Mouse (Mus musculus): ENCODE results near the gene Car10. TPM values are rescaled to one million over a fixed set of nuclear protein-coding genes. Genes with fewer than 3 reads are reported as not detected.

Gene Car10
- polyA plus RNA-seq, 1 experiment from 2014 or later = 0.29 TPM

GRCm38 (mm10) chr11:93100606-93101005 lies 2.8 kb downstream of the Car10 start:
- Histone ChIP-seq H3K36me3 (ENCODE audit: control insufficient read depth, insufficient read depth, low read length) (no peaks in the 10 kb centered on the region), H3K9ac (replicated peaks; ENCODE audit: low read depth, low read length) (no peak overlapping the region), H3K27ac (ENCODE audit: low read length) (no peak overlapping the region), H3K9me3 (ENCODE audit: control insufficient read depth, low read depth, low read length) (no peaks in the 10 kb centered on the region), H3K27me3 (ENCODE audit: control insufficient read depth, insufficient read depth, low read length) (peaks cover 32% of the 10 kb centered on the region), H3K4me1 (ENCODE audit: control insufficient read depth, insufficient read depth, low read length) (peaks cover 6% of the 10 kb centered on the region; the same call in 1 of the 2 replicates), H3K4me2 (replicated peaks; ENCODE audit: low read depth, low read length) (no peak overlapping the region), H3K4me3 (ENCODE audit: low read depth, low read length) (no peak overlapping the region)
- no peak for ATAC-seq (ENCODE audit: insufficient number of reproducible peaks, insufficient read depth, low FRiP score, low read depth)
- WGBS = 2% methylated on average over 6 of the region's 6 CpGs

GRCm38 (mm10) chr11:93101106-93101505 lies 3.3 kb downstream of the Car10 start:
- 5% methylated on average over 2 of the region's 2 CpGs for WGBS

GRCm38 (mm10) chr11:93102321-93102720 lies 4.5 kb downstream of the Car10 start:
- H3K9me3 ChIP-seq (ENCODE audit: control insufficient read depth, low read depth, low read length) = no peaks in the 10 kb centered on the region
- H3K36me3 ChIP-seq (ENCODE audit: control insufficient read depth, insufficient read depth, low read length) = no peaks in the 10 kb centered on the region
- no peak overlapping the region for H3K4me2 ChIP-seq (replicated peaks; ENCODE audit: low read depth, low read length)
- no peak overlapping the region for H3K27ac ChIP-seq (ENCODE audit: low read length)
- no peak overlapping the region for H3K9ac ChIP-seq (replicated peaks; ENCODE audit: low read depth, low read length)
- H3K4me1 ChIP-seq (ENCODE audit: control insufficient read depth, insufficient read depth, low read length) = peaks cover 6% of the 10 kb centered on the region; the same call in 1 of the 2 replicates
- WGBS = 75% methylated on average over 9 of the region's 9 CpGs
- ATAC-seq (ENCODE audit: insufficient number of reproducible peaks, insufficient read depth, low FRiP score, low read depth) = no peak
- H3K27me3 ChIP-seq (ENCODE audit: control insufficient read depth, insufficient read depth, low read length) = peaks cover 30% of the 10 kb centered on the region
- no peak overlapping the region for H3K4me3 ChIP-seq (ENCODE audit: low read depth, low read length)

More at GRCm38 (mm10) chr11:93101106-93101505, 3.3 kb downstream of the Car10 start:
- Histone ChIP-seq H3K9me3 (ENCODE audit: control insufficient read depth, low read depth, low read length) (no peaks in the 10 kb centered on the region), H3K4me1 (ENCODE audit: control insufficient read depth, insufficient read depth, low read length) (peaks cover 6% of the 10 kb centered on the region; the same call in 1 of the 2 replicates), H3K36me3 (ENCODE audit: control insufficient read depth, insufficient read depth, low read length) (no peaks in the 10 kb centered on the region), H3K4me3 (ENCODE audit: low read depth, low read length) (no peak overlapping the region), H3K27me3 (ENCODE audit: control insufficient read depth, insufficient read depth, low read length) (peaks cover 32% of the 10 kb centered on the region), H3K27ac (ENCODE audit: low read length) (no peak overlapping the region), H3K4me2 (replicated peaks; ENCODE audit: low read depth, low read length) (no peak overlapping the region), H3K9ac (replicated peaks; ENCODE audit: low read depth, low read length) (no peak overlapping the region)
- ATAC-seq (ENCODE audit: insufficient number of reproducible peaks, insufficient read depth, low FRiP score, low read depth) = no peak

GRCm38 (mm10) chr11:93103101-93103815 lies 5.4 kb downstream of the Car10 start:
- Histone ChIP-seq H3K4me2 (replicated peaks; ENCODE audit: low read depth, low read length) (no peak overlapping the region), H3K4me3 (ENCODE audit: low read depth, low read length) (no peak overlapping the region), H3K36me3 (ENCODE audit: control insufficient read depth, insufficient read depth, low read length) (no peaks in the 10 kb centered on the region), H3K27me3 (ENCODE audit: control insufficient read depth, insufficient read depth, low read length) (peaks cover 21% of the 10 kb centered on the region), H3K27ac (ENCODE audit: low read length) (no peak overlapping the region), H3K9ac (replicated peaks; ENCODE audit: low read depth, low read length) (no peak overlapping the region), H3K4me1 (ENCODE audit: control insufficient read depth, insufficient read depth, low read length) (peaks cover 6% of the 10 kb centered on the region; the same call in 1 of the 2 replicates), H3K9me3 (ENCODE audit: control insufficient read depth, low read depth, low read length) (no peaks in the 10 kb centered on the region)
- ATAC-seq (ENCODE audit: insufficient number of reproducible peaks, insufficient read depth, low FRiP score, low read depth) = no peak
- WGBS = 49% methylated on average over 3 of the region's 3 CpGs

GRCm38 (mm10) chr11:93109451-93109850 lies 11.6 kb downstream of the Car10 start:
- WGBS = 65% methylated on average over 1 of the region's 1 CpGs
- Histone ChIP-seq H3K4me1 (ENCODE audit: control insufficient read depth, insufficient read depth, low read length) (no peaks in the 10 kb centered on the region), H3K27ac (ENCODE audit: low read length) (no peak overlapping the region), H3K27me3 (ENCODE audit: control insufficient read depth, insufficient read depth, low read length) (no peaks in the 10 kb centered on the region), H3K9me3 (ENCODE audit: control insufficient read depth, low read depth, low read length) (no peaks in the 10 kb centered on the region), H3K4me3 (ENCODE audit: low read depth, low read length) (no peak overlapping the region), H3K9ac (replicated peaks; ENCODE audit: low read depth, low read length) (no peak overlapping the region), H3K4me2 (replicated peaks; ENCODE audit: low read depth, low read length) (no peak overlapping the region), H3K36me3 (ENCODE audit: control insufficient read depth, insufficient read depth, low read length) (no peaks in the 10 kb centered on the region)
- no peak for ATAC-seq (ENCODE audit: insufficient number of reproducible peaks, insufficient read depth, low FRiP score, low read depth)

GRCm38 (mm10) chr11:93120766-93121415 lies 23.1 kb downstream of the Car10 start:
- no peaks in the 10 kb centered on the region for H3K9me3 ChIP-seq (ENCODE audit: control insufficient read depth, low read depth, low read length)

GRCm38 (mm10) chr11:93123691-93124090 lies 25.9 kb downstream of the Car10 start:
- no peak overlapping the region for H3K4me3 ChIP-seq (ENCODE audit: low read depth, low read length)
- no peaks in the 10 kb centered on the region for H3K9me3 ChIP-seq (ENCODE audit: control insufficient read depth, low read depth, low read length)
- H3K4me1 ChIP-seq (ENCODE audit: control insufficient read depth, insufficient read depth, low read length) = no peaks in the 10 kb centered on the region
- no peak overlapping the region for H3K4me2 ChIP-seq (replicated peaks; ENCODE audit: low read depth, low read length)
- H3K27me3 ChIP-seq (ENCODE audit: control insufficient read depth, insufficient read depth, low read length) = no peaks in the 10 kb centered on the region
- ATAC-seq (ENCODE audit: insufficient number of reproducible peaks, insufficient read depth, low FRiP score, low read depth) = no peak
- H3K9ac ChIP-seq (replicated peaks; ENCODE audit: low read depth, low read length) = no peak overlapping the region
- no peak overlapping the region for H3K27ac ChIP-seq (ENCODE audit: low read length)
- H3K36me3 ChIP-seq (ENCODE audit: control insufficient read depth, insufficient read depth, low read length) = no peaks in the 10 kb centered on the region
- WGBS = 78% methylated on average over 4 of the region's 4 CpGs

More at GRCm38 (mm10) chr11:93120766-93121415, 23.1 kb downstream of the Car10 start:
- WGBS = 61% methylated on average over 10 of the region's 10 CpGs
- H3K9ac ChIP-seq (replicated peaks; ENCODE audit: low read depth, low read length) = no peak overlapping the region
- ATAC-seq (ENCODE audit: insufficient number of reproducible peaks, insufficient read depth, low FRiP score, low read depth) = no peak
- H3K4me3 ChIP-seq (ENCODE audit: low read depth, low read length) = no peak overlapping the region
- H3K27me3 ChIP-seq (ENCODE audit: control insufficient read depth, insufficient read depth, low read length) = no peaks in the 10 kb centered on the region
- no peaks in the 10 kb centered on the region for H3K4me1 ChIP-seq (ENCODE audit: control insufficient read depth, insufficient read depth, low read length)
- no peak overlapping the region for H3K4me2 ChIP-seq (replicated peaks; ENCODE audit: low read depth, low read length)
- no peaks in the 10 kb centered on the region for H3K36me3 ChIP-seq (ENCODE audit: control insufficient read depth, insufficient read depth, low read length)
- H3K27ac ChIP-seq (ENCODE audit: low read length) = no peak overlapping the region

GRCm38 (mm10) chr11:93126466-93126865 lies 28.6 kb downstream of the Car10 start:
- Histone ChIP-seq H3K4me1 (ENCODE audit: control insufficient read depth, insufficient read depth, low read length) (no peaks in the 10 kb centered on the region), H3K9ac (replicated peaks; ENCODE audit: low read depth, low read length) (no peak overlapping the region), H3K36me3 (ENCODE audit: control insufficient read depth, insufficient read depth, low read length) (no peaks in the 10 kb centered on the region), H3K27me3 (ENCODE audit: control insufficient read depth, insufficient read depth, low read length) (no peaks in the 10 kb centered on the region), H3K4me3 (ENCODE audit: low read depth, low read length) (no peak overlapping the region), H3K27ac (ENCODE audit: low read length) (no peak overlapping the region), H3K4me2 (replicated peaks; ENCODE audit: low read depth, low read length) (no peak overlapping the region), H3K9me3 (ENCODE audit: control insufficient read depth, low read depth, low read length) (no peaks in the 10 kb centered on the region)
- WGBS = 82% methylated on average over 3 of the region's 3 CpGs
- ATAC-seq (ENCODE audit: insufficient number of reproducible peaks, insufficient read depth, low FRiP score, low read depth) = no peak

Measured in stomach, embryonic 14.5 days (tissue).